Mouse (Mus musculus) cerebellum, adult 8-10 months (tissue): ENCODE data around the gene Phf1.

Experiments used
- DNase-seq: peaks from one replicate; pipeline ENCODE4 v3.0.0; 2022

Phf1 gene

DNA sequence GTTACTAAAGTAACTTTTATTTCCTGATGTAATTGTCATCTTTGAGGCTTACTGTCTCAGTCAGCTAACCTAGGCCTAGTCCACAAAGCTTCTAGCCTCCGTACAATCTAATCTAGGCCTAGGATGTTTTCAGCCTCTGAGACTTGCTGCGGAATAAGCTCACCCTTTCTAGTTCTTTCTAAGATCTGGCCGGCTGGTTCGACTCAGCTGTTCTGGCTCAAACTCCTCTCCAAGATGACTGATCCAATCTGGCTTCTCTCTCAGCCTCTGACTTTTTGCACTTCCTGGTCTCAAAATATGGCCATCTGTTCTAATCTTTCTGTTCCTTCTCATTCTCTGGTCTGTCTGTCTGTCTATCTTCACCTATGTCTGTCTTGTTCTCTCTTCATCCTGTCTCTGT lies 50.5 kb downstream of the Phf1 start:
- DNase-seq: no peak

DNA sequence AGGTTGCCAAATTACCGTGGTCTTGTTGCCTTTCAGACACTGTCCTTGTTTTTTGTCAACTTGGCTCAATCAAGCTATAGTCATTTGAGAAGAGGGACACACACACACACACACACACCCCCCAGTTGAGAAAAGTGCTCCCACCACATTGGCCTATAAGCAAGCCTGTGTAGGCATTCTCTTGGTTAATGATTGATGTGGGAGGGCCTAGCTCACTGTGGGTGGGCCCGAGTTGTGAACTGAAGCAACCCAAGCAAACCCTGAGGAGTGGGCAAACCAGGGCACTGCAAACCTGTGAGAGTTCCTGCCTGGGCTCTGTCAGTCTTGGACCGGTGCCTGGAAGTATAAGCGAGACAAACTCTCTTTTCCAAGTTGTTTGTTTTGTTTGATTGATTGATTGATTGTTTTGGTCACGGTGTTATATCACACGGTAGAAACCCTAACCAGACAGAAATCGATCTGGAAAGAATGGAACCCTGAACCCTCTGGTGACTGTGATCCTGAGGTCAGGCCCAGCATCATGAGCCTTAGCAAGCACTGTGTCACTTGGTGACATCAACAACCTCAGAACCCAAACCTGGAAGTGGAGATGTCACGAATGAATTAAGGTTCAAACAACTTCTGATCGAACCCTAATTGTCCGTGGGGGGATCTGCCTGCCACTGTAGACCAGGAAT lies 52.8 kb downstream of the Phf1 start:
- no peak for DNase-seq
